Mouse (Mus musculus) hematopoietic stem cell, adult 5-6 weeks (primary cell): ENCODE measurements at regions not wholly inside any gene's neighbourhood (a gene's known extent, or its start where the extent isn't known, plus 50 kb on each side); places are given as distances from the start of the nearest gene placed in this dataset.

ENCODE experiments used
- ATAC-seq, 2 experiments: fragments of 125-278 bp in 1 of 2; replicated peaks in 1 of 2; 2 replicates each; pipeline ENCODE4 v1.8.0; 2016 to 2017; ENCODE audit warnings: inconsistent platforms in 2 of 2, mild to moderate bottlenecking in 2 of 2, moderate number of reproducible peaks in 2 of 2, low read depth in 1 of 2, moderate TSS enrichment in 1 of 2; ENCODE audit not compliant: low FRiP score in 2 of 2, poor library complexity in 2 of 2, severe bottlenecking in 2 of 2, insufficient read depth in 1 of 2, low TSS enrichment in 1 of 2

DNA sequence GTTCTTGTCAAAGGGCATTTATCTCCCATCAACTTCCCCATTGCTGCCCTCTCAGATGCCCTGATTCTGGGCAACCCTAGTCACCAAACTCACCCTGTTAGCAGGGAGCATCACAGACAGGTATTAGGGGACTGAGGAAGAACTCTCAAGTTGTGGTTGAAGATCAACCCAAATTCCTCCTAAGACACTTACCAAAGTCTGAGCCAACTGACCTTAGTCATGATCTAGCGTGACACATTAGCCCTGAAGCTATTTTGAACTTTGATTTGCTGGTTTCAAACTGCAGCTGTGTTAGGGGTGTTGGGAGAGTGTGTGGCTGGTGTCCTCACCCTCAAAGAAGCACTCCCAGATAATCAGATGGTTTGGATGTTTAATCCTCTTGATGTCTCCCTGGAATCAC is 170.5 kb downstream of the Ppp4r2 start:
- no peak for ATAC-seq

DNA sequence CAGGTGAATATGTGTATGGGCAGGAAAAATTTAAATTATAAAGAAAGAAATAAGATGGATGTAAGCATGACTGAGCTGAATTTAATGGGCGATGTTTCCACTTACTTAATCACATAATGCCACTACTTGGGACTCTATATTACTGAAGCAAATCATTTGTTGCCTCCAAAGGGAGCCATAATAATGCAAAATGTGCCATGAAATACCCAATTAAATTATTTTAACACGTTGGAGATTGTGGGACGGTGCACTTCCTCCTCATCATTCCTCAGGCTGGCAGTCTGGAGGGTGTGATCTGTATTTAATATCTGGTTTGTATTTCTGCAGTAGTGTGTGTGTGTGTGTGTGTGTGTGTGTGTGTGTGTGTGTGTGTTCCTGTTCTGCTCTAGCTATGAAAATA is 188.2 kb downstream of the Ppp4r2 start:
- ATAC-seq = no peak

DNA sequence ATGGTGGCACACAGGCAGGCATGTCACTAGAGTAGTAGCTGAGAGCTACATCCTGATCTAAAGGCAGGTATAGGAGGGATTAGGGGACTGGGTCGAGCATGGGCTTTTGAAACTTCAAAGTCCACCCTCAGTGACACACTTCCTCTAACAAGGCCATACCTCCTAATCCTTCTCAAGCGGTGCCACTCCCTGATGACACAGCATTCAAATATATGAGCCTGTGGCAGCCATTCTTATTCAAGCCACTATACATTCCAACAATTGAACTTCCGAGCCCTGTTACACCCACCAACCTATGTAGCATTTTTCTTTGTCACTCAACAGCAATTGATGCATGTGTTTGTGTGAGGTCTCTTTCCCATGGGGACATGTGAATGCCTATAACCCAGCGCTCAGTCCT is 192.4 kb downstream of the Ppp4r2 start:
- no peak for ATAC-seq

DNA sequence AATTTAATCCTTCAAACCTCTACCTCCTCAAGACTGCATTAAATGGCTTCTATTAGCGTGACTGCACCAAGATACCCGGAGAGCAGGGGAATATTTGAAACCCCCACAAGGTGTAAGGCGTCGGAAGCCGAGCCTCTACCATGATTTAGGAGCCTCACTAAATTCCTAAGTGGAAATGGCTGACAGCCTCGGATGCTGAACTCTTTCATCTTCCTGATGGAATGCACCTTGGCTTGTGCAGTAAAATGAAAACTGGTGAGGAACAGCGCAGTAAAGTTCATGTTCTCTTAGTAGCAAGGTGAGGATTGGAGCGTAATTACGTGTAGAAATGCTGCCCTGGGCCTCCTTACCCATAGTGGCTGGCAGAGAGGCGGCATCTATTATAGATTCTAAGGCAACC is 194.0 kb downstream of the Ppp4r2 start:
- ATAC-seq = no peak

DNA sequence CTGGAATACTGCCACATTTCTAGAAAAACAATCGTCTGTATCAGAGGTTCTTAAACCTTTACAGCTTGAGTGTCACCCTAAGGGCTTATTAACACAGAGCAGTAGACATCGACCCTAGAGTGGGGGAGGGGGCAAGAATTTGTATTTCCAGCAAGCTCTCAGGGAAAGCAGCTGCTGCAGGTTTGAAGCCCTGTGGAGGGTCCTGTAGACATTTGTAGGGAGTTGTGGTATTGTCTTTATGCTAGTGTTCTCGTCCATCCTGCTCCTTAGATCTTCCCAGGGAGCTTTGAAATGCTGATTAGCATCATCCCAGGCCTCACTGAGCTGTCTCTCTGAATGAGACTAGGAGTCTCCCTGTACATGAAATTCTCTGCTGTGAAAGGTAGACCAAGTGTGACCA is 196.0 kb downstream of the Ppp4r2 start:
- ATAC-seq = no peak

DNA sequence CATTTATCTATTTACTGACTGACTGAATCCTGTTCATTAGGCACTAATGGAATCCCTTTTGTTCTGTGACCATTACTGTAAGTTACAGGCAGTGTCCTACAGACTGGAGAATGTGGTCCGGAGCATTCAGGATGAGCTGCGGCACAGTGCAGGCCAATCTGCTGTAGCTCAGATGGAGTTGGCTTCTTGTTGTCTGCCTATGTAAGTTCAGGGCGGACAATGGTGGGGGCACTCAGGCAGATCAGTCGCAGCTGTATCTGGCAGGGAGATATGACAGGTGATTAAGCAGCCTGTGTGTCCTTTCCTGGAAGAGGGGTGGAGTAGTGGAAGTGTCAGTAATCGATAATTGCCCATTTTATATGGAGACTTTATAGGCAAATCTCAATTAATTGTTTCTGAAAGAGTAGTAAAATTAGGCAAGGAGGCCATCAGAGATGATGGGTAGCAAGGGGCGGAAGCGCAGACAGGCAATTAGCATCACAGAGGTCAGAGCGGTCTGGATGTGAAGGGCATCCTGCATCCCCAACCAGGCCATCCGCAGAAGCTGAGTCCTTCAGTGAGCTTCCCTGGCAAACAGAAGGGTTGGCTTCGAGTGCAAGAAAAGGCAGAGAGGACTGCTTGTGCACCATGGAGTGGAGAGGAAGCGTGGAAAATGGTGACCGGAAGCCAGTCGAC is 197.2 kb downstream of the Ppp4r2 start:
- ATAC-seq = no peak

DNA sequence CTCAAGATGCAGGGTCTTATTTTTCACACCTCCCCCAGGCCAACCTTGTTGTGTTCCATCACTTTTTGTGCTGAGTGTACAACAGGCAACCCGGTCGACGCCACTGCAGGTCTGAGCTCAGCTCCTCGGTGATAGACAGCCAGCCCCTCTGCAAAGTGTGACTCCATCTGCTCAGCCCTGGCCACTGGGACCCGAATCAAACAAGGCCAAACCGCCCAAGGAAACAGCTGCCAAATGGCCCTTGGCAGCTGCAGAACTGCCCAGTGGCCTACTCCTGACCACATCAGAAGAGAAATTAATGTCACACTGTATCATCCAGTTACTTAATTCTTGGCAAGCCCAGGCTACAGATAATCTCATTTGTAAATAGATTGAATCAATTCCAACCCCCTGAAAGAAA is 213.3 kb downstream of the Ppp4r2 start:
- ATAC-seq = no peak

DNA sequence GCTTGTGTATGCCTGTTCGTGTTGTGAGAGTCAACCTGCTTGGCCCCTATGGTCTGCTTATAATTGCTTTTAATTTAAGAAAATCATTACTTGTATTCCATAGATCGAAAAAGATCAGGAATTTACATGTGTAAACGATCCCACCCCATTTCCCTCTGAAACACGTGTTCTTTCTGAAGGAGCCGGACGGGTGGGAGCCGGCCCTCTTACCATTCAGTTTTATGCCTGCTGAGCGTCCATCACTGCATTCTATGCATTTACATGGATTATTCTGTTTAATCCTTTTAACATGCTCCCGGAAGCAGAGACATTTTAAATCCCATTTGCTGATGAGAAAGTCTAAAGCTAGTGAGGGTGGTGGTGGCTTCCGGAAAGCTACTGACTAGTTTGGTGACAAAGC is 213.8 kb downstream of the Ppp4r2 start:
- ATAC-seq = no peak

DNA sequence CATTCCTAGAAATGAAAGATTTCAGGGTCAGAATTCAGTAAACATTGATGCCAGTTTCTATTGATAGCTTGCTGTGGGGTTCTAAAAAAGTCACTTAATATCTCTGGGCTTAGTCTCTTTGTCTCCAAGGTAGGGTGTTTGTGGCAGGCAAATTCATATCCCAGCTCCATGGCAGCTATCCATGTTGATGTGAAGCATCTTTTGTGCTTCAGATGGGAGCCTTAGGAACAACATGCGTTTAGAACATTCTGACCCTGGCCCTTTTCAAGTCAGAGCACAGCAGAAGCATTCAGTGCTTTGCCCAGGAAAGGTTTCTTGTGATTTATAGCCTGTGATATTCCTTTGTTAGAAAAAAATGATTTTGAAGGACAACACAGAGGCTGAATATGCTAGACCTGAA is 215.0 kb downstream of the Ppp4r2 start:
- ATAC-seq = no peak

DNA sequence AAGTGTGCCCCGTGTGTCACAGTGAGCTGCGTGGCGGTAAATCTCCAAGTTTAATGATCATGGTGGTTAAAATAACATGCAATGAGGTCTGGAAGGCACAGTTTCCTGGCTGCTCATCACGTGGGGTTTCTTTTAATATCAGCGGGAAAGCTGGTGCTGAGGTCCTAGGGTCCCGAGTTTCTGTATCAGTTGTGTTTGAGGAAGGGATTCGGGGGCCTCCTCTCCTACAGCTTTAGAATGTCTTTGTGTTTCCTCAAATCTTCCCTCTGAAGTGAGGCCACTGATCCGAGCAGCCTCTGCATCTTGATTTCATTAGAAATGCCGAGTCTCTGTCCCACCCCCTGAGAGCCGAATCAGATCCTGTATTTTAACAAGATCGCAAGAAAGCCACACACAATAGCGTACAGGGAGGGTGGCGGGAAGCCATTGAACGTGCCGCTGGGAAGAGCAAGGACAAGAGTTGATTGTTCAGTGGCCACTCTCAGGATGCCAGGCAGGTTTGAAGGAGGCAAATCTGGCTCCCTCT is 215.5 kb downstream of the Ppp4r2 start:
- ATAC-seq = no peak

DNA sequence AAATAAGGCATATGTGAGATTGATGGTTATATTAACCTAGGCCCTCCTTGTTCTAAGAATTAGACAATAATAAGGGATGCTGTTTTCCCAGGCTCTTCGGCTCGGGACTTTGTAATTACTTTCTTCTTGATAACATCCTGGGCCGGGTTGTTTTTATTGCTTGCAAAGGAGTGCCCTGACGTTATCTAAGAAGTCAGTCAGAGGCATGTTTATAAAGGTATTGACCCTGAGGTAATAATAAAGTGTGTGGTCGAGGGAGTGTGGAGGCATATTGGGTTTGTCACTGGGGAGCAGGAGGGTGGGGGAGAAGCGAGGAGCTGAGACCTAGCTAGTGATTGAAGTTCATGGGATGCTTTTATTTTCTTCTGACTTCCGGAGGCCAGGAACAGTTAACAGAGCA is 221.5 kb downstream of the Ppp4r2 start:
- no peak for ATAC-seq

DNA sequence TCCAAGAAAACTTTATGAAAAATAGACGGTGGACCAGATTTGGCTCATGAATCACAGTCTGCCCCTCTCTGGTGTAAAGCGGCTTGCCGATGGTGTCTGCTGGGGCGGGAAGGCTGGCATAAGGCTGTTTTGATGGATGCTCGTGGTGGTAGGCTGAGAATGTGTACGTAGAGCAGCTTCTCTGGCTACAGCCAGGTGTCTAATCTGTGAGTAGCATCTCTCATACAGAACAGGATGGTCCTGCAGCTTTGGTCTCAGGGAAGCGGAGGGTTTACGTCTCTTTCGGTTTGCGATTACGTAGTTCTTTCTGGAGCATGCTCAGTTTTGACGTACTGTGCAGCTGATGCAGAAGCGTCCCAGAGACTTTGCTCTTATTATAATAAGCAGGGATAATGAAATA is 222.9 kb downstream of the Ppp4r2 start:
- ATAC-seq = no peak

DNA sequence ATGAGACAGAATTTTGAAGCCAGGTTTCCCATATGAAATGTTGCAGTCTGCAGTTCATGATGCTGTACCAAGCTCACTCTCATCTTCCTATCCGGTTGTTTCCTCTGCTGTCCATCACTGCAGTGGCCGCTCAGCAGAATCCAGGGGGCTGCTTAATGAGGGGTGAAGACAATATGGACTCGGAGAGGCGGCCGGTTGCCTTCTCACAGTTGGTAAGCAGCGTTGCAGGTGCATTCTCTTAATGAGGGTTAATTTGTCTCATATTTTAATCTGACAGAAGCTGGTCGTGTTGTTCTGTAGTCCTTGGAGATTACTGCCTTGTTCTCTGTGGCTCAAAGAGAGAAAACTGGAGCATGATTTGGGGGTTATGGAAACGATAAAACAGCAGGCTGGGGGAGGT is 225.6 kb downstream of the Ppp4r2 start:
- ATAC-seq = no peak

DNA sequence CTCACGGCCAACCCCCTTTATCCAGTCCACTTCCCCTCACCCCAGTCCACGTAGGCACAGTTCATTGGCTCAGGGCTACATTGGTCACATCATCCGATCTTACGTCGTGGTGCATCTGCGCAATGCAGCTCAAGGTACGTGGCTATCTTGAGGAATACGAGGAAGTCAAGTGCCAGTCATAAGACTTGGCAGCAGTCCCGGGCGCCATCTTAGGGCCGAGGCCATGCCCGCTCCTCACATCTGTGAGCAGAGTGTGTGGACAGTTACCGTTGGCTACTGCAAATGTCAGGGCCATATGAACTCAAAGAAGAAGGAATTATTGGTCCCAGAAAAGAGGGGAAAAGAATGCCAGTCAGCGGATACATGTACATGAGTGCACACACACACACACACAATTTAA is 228.8 kb downstream of the Ppp4r2 start:
- ATAC-seq = no peak

DNA sequence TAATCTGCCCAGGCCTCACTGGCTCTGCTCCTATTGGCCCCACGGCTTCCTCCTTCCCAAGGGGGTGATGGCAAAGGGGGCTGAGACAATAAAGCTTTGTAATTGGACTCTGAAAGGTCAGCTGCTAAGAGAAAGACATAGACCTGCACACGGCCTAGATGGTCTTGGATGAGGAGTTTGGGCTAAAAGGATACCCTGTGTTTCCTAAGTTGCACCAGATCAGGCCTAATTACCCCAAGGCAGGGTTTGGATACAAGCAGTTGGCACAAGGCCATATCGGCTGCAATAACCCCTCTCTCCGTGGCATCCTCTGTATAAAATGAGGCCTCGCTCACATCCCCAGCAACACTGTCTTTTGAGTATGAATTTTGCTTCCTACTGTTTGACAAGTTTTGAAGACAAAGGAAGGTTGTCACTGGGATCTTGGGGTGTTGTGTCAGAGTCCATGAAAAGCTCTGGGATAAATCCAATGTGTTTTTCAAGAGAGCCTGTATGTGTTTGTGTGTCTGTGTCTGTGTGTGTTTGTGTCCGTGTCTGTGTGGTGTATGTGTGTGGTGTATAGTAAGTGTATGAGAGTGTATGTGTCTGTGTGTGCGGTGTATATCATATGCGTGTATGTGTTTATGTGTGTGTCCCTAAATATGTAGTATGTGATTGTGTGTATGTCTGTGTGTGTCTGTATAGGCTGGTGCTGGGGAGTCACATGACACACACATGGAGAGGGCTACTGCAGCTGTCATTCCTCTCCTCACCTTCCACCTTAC is 242.5 kb downstream of the Ppp4r2 start:
- no peak for ATAC-seq

DNA sequence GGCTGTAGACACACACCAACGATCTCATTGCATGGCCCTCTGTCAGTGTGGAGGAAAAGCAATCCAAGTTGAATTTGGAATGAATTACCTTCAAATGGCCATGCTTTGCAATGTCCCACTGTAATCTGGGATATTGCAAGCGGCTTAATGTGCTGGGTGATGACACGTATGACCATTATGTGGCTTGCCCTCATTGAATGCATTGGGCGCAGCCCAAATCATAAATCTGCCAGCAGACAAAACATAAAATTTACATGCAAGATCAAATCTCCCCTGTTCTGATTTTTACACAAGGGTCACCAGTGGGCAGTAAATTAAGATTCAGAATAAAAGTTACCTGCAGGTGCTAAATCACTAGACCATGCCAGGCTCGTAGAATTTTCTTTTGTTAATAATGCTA is 244.9 kb downstream of the Ppp4r2 start:
- ATAC-seq = no peak

DNA sequence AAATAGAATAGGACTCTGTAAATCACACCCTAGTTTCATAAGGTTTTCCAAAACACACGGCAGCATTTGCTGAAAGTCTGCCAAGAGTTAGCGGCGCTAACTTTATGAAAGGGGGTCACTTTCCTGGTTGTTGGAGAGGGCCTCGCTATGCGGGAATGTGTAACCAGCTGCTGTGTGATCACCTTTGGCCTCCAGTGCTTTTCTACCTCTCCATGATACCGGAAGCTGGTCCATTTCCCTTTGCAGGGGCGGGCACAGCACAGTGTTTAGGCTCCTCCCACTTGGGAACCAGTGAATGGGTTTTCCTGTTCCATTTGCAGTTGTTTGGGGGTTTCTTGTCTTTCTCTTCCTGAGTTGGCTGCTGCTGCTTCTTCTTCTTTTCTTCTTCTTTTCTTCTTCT is 250.3 kb downstream of the Ppp4r2 start:
- ATAC-seq = no peak

DNA sequence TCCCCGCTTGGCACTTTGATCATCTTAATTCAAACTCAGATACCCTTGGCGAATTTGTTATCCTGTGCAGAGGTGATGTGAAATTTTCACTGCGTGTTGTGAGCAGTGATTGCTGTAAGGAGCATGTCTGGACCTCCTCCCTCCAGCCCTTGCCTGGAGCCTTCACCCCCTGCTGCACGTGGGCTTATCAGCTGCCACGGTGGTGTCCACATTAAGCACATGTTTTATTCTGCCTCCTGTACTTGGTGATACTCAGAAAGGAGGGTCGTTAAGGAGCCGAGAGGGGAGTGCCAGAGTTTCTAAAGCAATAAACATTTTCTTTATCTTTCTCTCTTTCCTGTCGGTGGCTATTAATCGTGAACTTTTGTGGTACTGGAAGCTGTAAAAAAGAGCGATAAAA is 258.8 kb downstream of the Ppp4r2 start:
- ATAC-seq = no peak
